Mouse (Mus musculus): Measurements from ENCODE around the gene Tnrc18. TPM values are rescaled to one million over a fixed set of nuclear protein-coding genes. Genes with fewer than 3 reads are reported as not detected.

Tnrc18 gene
- total RNA-seq, 4 experiments from 2014 or later: 48.6 to 59.7 (median 55.0) TPM

GRCm38 (mm10) chr5:142822286-142823095 is 5.0 kb upstream of the Tnrc18 start:
- DNase-seq (ENCODE audit: low spot score): peak; percentile 53

GRCm38 (mm10) chr5:142821974-142822285 is 4.5 kb upstream of the Tnrc18 start:
- no peak for DNase-seq (ENCODE audit: low spot score)

- peak; percentile 89 for DNase-seq (ENCODE audit: low spot score)
Measured at GRCm38 (mm10) chr5:142821266-142821973, 4.0 kb upstream of the Tnrc18 start.

GRCm38 (mm10) chr5:142820276-142821265 is 3.1 kb upstream of the Tnrc18 start:
- peak; percentile 72 for DNase-seq (ENCODE audit: low spot score)

- peak; percentile 68 for DNase-seq (ENCODE audit: low spot score)
Measured at GRCm38 (mm10) chr5:142819385-142820275, 2.2 kb upstream of the Tnrc18 start.

GRCm38 (mm10) chr5:142818435-142819360 is 1.2 kb upstream of the Tnrc18 start:
- DNase-seq (ENCODE audit: low spot score): peak; percentile 81

- DNase-seq (ENCODE audit: low spot score): peak; percentile 70
Measured at GRCm38 (mm10) chr5:142816811-142817523, 495 bp downstream of the Tnrc18 start.

GRCm38 (mm10) chr5:142816031-142816810 is 1.2 kb downstream of the Tnrc18 start:
- DNase-seq (ENCODE audit: low spot score): peak; percentile 67

- peak; percentile 45 for DNase-seq (ENCODE audit: low spot score)
Measured at GRCm38 (mm10) chr5:142815421-142816001, 2.0 kb downstream of the Tnrc18 start.

GRCm38 (mm10) chr5:142814711-142815420 is 2.6 kb downstream of the Tnrc18 start:
- peak; percentile 53 for DNase-seq (ENCODE audit: low spot score)

GRCm38 (mm10) chr5:142814161-142814651 is 3.3 kb downstream of the Tnrc18 start:
- DNase-seq (ENCODE audit: low spot score): peak; percentile 64

- DNase-seq (ENCODE audit: low spot score): peak; percentile 38
Measured at GRCm38 (mm10) chr5:142813722-142814111, 3.7 kb downstream of the Tnrc18 start.

GRCm38 (mm10) chr5:142812976-142813721 is 4.3 kb downstream of the Tnrc18 start:
- peak; percentile 69 for DNase-seq (ENCODE audit: low spot score)

GRCm38 (mm10) chr5:142812621-142812975 is 4.9 kb downstream of the Tnrc18 start:
- DNase-seq (ENCODE audit: low spot score): no peak

GRCm38 (mm10) chr5:142811870-142812443 is 5.5 kb downstream of the Tnrc18 start:
- DNase-seq (ENCODE audit: low spot score): no peak
